Mouse (Mus musculus) cortical plate, adult 2 months (tissue): ENCODE data around the gene Clip4.

Experiments
- CTCF ChIP-seq: fragments of 200-500 bp; IDR thresholded peaks from 2 replicates; pipeline ENCODE4 v1.5.1; 2011; ENCODE audit warnings: mild to moderate bottlenecking, control low read depth, low read length; ENCODE audit not compliant: insufficient read depth; ENCODE audit errors: extremely low read depth
- POLR2A ChIP-seq: fragments of 200-500 bp; IDR thresholded peaks from 2 replicates; pipeline ENCODE4 v1.6.1; 2011; ENCODE audit warnings: mild to moderate bottlenecking, low read length, control low read depth; ENCODE audit not compliant: insufficient read depth; ENCODE audit errors: extremely low read depth

- TF ChIP-seq POLR2A, result no peak
- no peak for TF ChIP-seq CTCF
Observed at GRCm38 (mm10) chr17:71811070-71811469, 42.8 kb downstream of the Clip4 start.
